Mouse (Mus musculus) embryonic facial prominence, embryonic 11.5 days (tissue): ENCODE data around the gene Rabgap1. TPM values are rescaled to one million over a fixed set of nuclear protein-coding genes. Genes with fewer than 3 reads are reported as not detected.

ENCODE experiments used
- ATAC-seq: fragments of 200-750 bp; cut with Nextera tagmentation; replicated peaks from 2 replicates; pipeline ENCODE4 v1.8.0; 2017; ENCODE audit warnings: low read depth; ENCODE audit not compliant: insufficient number of reproducible peaks, low FRiP score, low TSS enrichment
- DNase-seq: peaks from one replicate; pipeline ENCODE4 v3.0.0-alpha.2; 2015; ENCODE audit warnings: low spot score
- H3K27ac ChIP-seq: fragments of 300-500 bp; sonication (generic); replicated peaks from 2 replicates; pipeline ENCODE4 v1.5.1; 2014; ENCODE audit warnings: mild to moderate bottlenecking, low read depth, low read length, control low read depth
- H3K27me3 ChIP-seq: fragments of 300-500 bp; sonication (generic); 2 replicates; pipeline ENCODE4 v1.6.1; 2014; ENCODE audit warnings: mild to moderate bottlenecking, low read length, moderate library complexity, mixed read lengths; ENCODE audit not compliant: control insufficient read depth, insufficient read depth
- H3K36me3 ChIP-seq: fragments of 300-500 bp; sonication (generic); replicated peaks from 2 replicates; pipeline ENCODE4 v1.6.1; 2014; ENCODE audit warnings: low read depth, mild to moderate bottlenecking, low read length, moderate library complexity, mixed read lengths; ENCODE audit not compliant: control insufficient read depth, insufficient read depth
- H3K4me1 ChIP-seq: fragments of 300-500 bp; sonication (generic); 2 replicates; pipeline ENCODE4 v1.6.1; 2014; ENCODE audit warnings: low read length, mixed read lengths; ENCODE audit not compliant: control insufficient read depth, insufficient read depth
- H3K4me2 ChIP-seq: fragments of 300-500 bp; sonication (generic); 2 replicates; pipeline ENCODE4 v1.6.1; 2014; ENCODE audit warnings: low read depth, mild to moderate bottlenecking, control low read depth, low read length, moderate library complexity
- H3K4me3 ChIP-seq: fragments of 300-500 bp; sonication (generic); 2 replicates; pipeline ENCODE4 v1.5.1; 2014; ENCODE audit warnings: low read depth, low read length, control low read depth
- H3K9ac ChIP-seq: fragments of 300-500 bp; sonication (generic); replicated peaks from 2 replicates; pipeline ENCODE4 v1.6.1; 2014; ENCODE audit warnings: mild to moderate bottlenecking, control low read depth, low read length
- H3K9me3 ChIP-seq: fragments of 300-500 bp; sonication (generic); replicated peaks from 2 replicates; pipeline ENCODE4 v1.6.1; 2016; ENCODE audit warnings: mild to moderate bottlenecking, low read length, inconsistent platforms, mixed read lengths; ENCODE audit not compliant: control insufficient read depth
- WGBS: fragments of 180-500 bp; shearing (Covaris S2); extraction: QIAGEN DNeasy Blood & Tissue Kit; methylation state at CpG from one replicate; pipeline ENCODE4 v1.1.7; 2014; 5-methylcytosine and 5-hydroxymethylcytosine counted together
- polyA plus RNA-seq: library from polyadenylated mRNA; unstranded; fragments of >200 nt; fragmentation: Nextera tagmentation; extraction: Ambion mirVana; gene quantifications from 2 replicates; pipeline ENCODE4 v1.2.1, GENCODE M21; 2014

Gene Rabgap1
- polyA plus RNA-seq, 1 experiment from 2014 or later, result 46.7 TPM

DNA sequence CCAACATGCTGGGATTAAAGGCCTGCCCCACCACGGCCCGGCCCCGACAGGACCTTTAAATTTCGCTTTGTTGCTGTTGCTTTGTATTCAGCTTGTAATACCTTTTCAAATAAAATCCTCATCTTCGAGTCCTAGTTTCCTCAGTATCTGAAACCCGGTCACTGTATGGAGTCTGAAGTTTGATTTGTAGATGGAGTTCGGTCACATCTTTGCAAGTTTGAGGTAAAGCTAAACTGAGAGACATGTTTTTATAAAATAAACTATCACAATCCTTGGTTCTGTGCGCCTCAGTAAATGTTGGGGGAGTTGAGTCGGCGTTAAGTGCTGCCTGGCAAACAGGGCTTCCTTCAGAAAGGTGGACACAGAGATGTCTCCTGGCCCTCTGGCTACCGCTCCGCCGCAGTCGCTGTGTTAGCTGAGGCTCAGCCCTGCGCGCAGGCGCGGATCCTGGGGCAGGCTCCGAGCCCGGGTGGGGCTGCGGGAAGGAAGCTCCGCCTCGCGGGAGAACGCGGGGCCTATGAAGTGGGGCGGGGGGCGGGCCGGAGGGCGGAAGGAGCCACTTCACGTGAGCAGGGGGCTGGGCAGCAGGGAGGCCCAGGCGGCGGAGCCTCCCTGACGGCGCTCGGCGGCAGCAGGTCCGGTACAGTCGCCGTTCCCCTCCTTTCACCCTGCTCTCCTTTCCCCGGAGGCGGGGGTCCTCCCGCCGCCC, 8.7 kb downstream of the Rabgap1 start:
- Histone ChIP-seq H3K9ac (peak overlapping the region; percentile 90), H3K9me3 (no peaks in the 10 kb centered on the region), H3K27ac (peak overlapping the region; percentile 62), H3K4me3 (peak overlapping the region; percentile 90), H3K27me3 (no peaks in the 10 kb centered on the region), H3K4me1 (no peaks in the 10 kb centered on the region), H3K36me3 (no peaks in the 10 kb centered on the region), H3K4me2 (peak overlapping the region; percentile 78)
- 10% methylated on average over 34 of the region's 44 CpGs for WGBS
- DNase-seq (peak; percentile 96), ATAC-seq (peak; percentile 97)

DNA sequence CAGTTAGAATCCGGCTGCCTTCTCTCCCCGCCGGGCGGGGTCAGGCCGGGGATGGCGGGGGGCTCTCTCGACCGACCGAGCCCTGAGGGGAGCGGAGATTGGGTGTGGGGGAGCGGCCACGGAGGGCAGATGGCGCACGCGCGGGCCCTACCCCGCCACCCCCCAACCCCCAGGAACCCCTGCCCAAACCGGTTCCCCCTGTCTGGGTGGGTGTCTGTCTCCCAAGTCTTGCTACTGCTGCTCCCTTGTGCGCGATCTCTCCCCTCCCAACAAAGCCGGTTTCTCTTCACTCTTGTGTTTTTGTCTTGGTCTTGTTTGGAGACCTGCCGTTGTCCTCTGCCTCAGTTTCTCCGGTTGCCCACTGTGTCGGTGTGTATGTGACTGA, 9.3 kb downstream of the Rabgap1 start:
- peak overlapping the region; percentile 62 for H3K27ac ChIP-seq
- DNase-seq (peak; percentile 66), ATAC-seq (peak; percentile 94)
- no peaks in the 10 kb centered on the region for H3K27me3 ChIP-seq
- peak overlapping the region; percentile 78 for H3K4me2 ChIP-seq
- WGBS, result 1% methylated on average over 17 of the region's 24 CpGs
- H3K4me1 ChIP-seq, result no peaks in the 10 kb centered on the region
- peak overlapping the region; percentile 90 for H3K4me3 ChIP-seq
- peak overlapping the region; percentile 90 for H3K9ac ChIP-seq
- H3K36me3 ChIP-seq, result no peaks in the 10 kb centered on the region
- no peaks in the 10 kb centered on the region for H3K9me3 ChIP-seq

DNA sequence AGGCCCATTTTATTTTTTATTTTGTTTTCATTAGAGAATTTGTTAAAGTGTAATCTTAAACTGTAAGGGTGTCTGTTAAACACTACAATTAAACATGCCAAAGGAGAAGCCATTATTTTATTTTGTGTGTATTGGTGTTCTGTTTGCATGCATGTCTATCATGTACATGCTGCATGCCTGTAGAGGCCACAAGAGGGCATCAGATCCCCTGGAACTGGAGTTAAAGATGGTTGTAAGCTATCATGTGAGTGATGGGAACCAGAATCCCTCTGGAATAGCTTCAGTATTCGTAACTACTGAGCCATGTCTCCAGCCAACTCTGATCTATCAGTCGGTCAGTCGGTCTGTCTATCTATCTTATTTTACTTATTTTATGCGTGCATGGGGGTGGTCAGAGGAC, 17.6 kb downstream of the Rabgap1 start:
- 95% methylated on average over 4 of the region's 4 CpGs for WGBS

DNA sequence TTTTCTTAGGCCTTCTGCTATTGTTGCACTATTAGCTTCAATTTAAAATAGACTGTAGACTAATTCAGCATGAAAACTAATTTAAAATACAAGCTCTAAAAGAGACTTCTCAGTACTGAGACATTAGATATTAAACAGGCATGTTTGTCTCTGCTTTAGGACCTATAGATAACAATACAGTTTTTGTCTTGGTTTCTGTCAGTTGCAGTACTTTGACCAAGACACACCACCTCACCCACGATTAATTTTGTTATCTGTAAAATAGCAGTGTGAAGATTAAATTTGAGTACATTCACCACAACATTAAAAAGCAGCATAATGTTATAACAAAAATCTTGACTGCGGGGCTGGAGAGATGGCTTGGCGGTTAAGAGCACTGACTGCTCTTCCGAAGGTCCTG, 23.2 kb downstream of the Rabgap1 start:
- Histone ChIP-seq H3K4me3 (no peak overlapping the region), H3K4me1 (no peaks in the 10 kb centered on the region), H3K27me3 (no peaks in the 10 kb centered on the region), H3K9me3 (no peaks in the 10 kb centered on the region), H3K9ac (no peak overlapping the region), H3K4me2 (no peak overlapping the region), H3K36me3 (no peaks in the 10 kb centered on the region), H3K27ac (no peak overlapping the region)
- DNase-seq (no peak), ATAC-seq (no peak)
- WGBS, result 95% methylated on average over 4 of the region's 4 CpGs

More for the DNA sequence above, 17.6 kb downstream of the Rabgap1 start:
- H3K4me3 ChIP-seq, result no peak overlapping the region
- H3K27me3 ChIP-seq, result no peaks in the 10 kb centered on the region
- H3K27ac ChIP-seq, result no peak overlapping the region
- H3K4me2 ChIP-seq, result no peak overlapping the region
- ATAC-seq (no peak), DNase-seq (no peak)
- no peak overlapping the region for H3K9ac ChIP-seq
- H3K36me3 ChIP-seq, result no peaks in the 10 kb centered on the region
- H3K4me1 ChIP-seq, result no peaks in the 10 kb centered on the region
- no peaks in the 10 kb centered on the region for H3K9me3 ChIP-seq

DNA sequence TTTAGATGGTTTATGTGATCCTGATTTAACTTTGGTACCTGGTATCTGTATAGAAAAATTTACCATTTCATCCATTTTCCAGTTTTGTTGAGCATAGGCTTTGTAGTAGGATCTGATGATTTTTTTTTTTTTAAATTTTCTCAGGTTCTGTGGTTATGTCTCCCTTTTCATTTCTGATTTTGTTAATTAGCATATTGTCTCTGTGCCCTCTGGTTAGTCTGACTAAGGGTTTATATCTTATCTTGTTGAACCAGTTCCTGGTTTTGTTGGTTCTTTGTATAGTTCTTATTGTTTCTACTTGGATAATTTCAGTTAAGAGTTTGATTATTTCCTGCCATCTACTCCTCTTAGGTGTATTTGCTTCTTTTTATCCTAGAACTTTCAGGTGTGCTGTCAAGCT, 36.5 kb downstream of the Rabgap1 start:
- DNase-seq (no peak), ATAC-seq (no peak)
- H3K9me3 ChIP-seq, result no peaks in the 10 kb centered on the region
- H3K27me3 ChIP-seq, result no peaks in the 10 kb centered on the region
- H3K4me3 ChIP-seq, result no peak overlapping the region
- H3K36me3 ChIP-seq, result peaks cover 5% of the 10 kb centered on the region
- H3K9ac ChIP-seq, result no peak overlapping the region
- H3K4me2 ChIP-seq, result no peak overlapping the region
- no peak overlapping the region for H3K27ac ChIP-seq
- no peaks in the 10 kb centered on the region for H3K4me1 ChIP-seq

DNA sequence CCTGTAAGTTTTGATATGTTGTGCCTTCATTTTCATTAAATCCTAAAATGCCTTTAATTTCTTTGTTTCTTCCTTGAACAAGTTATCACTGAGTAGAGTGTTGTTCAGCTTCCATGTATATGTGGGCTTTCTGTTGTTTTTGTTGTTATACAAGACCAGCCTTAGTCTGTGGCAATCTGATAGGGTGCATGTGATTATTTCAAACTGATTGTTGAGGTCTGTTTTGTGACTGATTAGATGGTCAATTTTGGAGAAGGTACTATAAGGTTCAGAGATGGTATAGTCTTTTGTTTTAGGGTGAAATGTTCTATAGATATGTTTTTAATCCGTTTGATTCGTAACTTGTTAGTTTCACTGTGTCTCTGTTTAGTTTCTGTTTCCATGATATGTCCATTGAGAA, 37.0 kb downstream of the Rabgap1 start:
- no peaks in the 10 kb centered on the region for H3K4me1 ChIP-seq
- H3K27ac ChIP-seq, result no peak overlapping the region
- no peak overlapping the region for H3K4me2 ChIP-seq
- 91% methylated on average over 2 of the region's 2 CpGs for WGBS
- H3K27me3 ChIP-seq, result no peaks in the 10 kb centered on the region
- ATAC-seq, result no peak
- H3K9me3 ChIP-seq, result no peaks in the 10 kb centered on the region
- no peak overlapping the region for H3K9ac ChIP-seq
- peaks cover 5% of the 10 kb centered on the region for H3K36me3 ChIP-seq
- no peak overlapping the region for H3K4me3 ChIP-seq
- no peak for DNase-seq

DNA sequence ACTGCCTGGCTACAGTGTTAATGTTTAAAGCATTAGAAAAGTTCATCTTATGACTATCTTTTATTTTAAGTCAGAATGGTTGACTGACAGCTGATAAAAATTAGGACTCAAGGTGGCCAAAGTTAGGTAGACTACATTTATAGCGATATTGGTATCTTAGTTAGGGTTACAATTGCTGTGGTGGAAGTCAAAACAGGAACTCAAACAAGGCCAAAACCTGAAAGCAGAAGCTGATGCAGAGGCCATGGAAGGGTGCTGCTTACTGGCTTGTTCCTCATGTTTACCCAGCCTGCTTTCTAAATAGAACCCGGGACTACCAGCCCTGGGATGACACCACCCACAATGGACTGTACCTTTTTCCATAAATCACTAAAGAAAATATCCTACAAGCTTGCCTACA, 41.1 kb downstream of the Rabgap1 start:
- no peak for ATAC-seq
- H3K4me3 ChIP-seq, result no peak overlapping the region
- no peaks in the 10 kb centered on the region for H3K4me1 ChIP-seq
- H3K36me3 ChIP-seq, result peaks cover 2% of the 10 kb centered on the region
- DNase-seq, result no peak
- no peaks in the 10 kb centered on the region for H3K9me3 ChIP-seq
- no peak overlapping the region for H3K9ac ChIP-seq
- H3K4me2 ChIP-seq, result no peak overlapping the region
- 90% methylated on average over 2 of the region's 2 CpGs for WGBS
- no peak overlapping the region for H3K27ac ChIP-seq
- H3K27me3 ChIP-seq, result no peaks in the 10 kb centered on the region

DNA sequence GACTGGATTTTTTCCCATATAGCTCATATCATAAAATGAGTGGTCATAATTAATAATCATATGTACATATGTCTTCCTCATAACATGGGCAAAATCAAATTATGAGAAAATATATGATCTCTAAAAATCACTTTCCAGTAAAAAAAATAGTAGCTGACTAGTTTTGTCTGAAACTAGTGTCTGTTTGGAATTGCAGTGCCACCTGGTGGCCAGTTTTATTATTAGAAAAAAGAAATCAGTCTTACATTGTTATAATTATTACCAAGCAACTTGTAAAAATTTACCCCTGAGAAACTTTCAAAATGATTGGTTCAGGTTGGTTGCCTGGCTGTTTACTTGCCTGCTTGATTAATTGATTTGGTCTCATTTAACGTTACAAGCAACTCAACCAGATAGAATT, 42.3 kb downstream of the Rabgap1 start:
- H3K4me2 ChIP-seq, result no peak overlapping the region
- no peak for ATAC-seq
- no peak overlapping the region for H3K9ac ChIP-seq
- H3K4me3 ChIP-seq, result no peak overlapping the region
- WGBS, result 79% methylated on average over 1 of the region's 1 CpGs
- H3K27me3 ChIP-seq, result no peaks in the 10 kb centered on the region
- no peaks in the 10 kb centered on the region for H3K4me1 ChIP-seq
- peaks cover 4% of the 10 kb centered on the region for H3K36me3 ChIP-seq
- no peaks in the 10 kb centered on the region for H3K9me3 ChIP-seq
- no peak overlapping the region for H3K27ac ChIP-seq
- DNase-seq, result peak; percentile 74
